Mouse (Mus musculus) layer of hippocampus, adult 2 months (tissue): Measurements from ENCODE around the gene Cdc14b. TPM values are rescaled to one million over a fixed set of nuclear protein-coding genes. Genes with fewer than 3 reads are reported as not detected.
A peak's percentile ranks its signal among the peaks of the same experiment; 100 is the strongest.

Source experiments
- DNase-seq, 2 experiments: peaks; one replicate each; pipeline ENCODE4 v3.0.0; 2022; ENCODE audit warnings: low spot score in 2 of 2
- H3K27ac ChIP-seq: fragments of 200-600 bp; 2 replicates; pipeline ENCODE4 v1.8.1; 2022
- H3K4me3 ChIP-seq: fragments of 200-600 bp; 2 replicates; pipeline ENCODE4 v1.8.1; 2022; ENCODE audit warnings: mild to moderate bottlenecking
- CTCF ChIP-seq: fragments of 200-600 bp; conservative IDR thresholded peaks from 2 replicates; pipeline ENCODE4 v1.8.1; 2022; ENCODE audit warnings: antibody characterized with exemption, mild to moderate bottlenecking, moderate library complexity
- total RNA-seq, 2 experiments: library from RNA; stranded (reverse); gene quantifications; 2 replicates each; pipeline ENCODE4 v1.2.3; 2021

The Cdc14b gene
- total RNA-seq, 2 experiments from 2014 or later, result 9.8 to 14.2 TPM

- no peak for DNase-seq
- H3K4me3 ChIP-seq, result no peak overlapping the region
- H3K27ac ChIP-seq, result no peak overlapping the region
- no peak for TF ChIP-seq CTCF
These were observed 105.3 kb downstream of the Cdc14b start for GRCm38 (mm10) chr13:64169746-64170145.

GRCm38 (mm10) chr13:64163147-64163715, 111.9 kb downstream of the Cdc14b start:
- no peak for DNase-seq

GRCm38 (mm10) chr13:64162626-64163025, 112.5 kb downstream of the Cdc14b start:
- no peak for DNase-seq
- H3K27ac ChIP-seq, result peak overlapping the region; percentile 90
- H3K4me3 ChIP-seq, result peak overlapping the region; percentile 87
- TF ChIP-seq CTCF, result no peak

More at GRCm38 (mm10) chr13:64163147-64163715, 111.9 kb downstream of the Cdc14b start:
- Histone ChIP-seq H3K4me3 (peak overlapping the region; percentile 87), H3K27ac (peak overlapping the region; percentile 90)
- no peak for TF ChIP-seq CTCF

- peak; percentile 22 to 24 for DNase-seq
- Histone ChIP-seq H3K27ac (peak overlapping the region; percentile 90), H3K4me3 (peak overlapping the region; percentile 87)
- TF ChIP-seq CTCF, result no peak
These were observed 113.0 kb downstream of the Cdc14b start for GRCm38 (mm10) chr13:64161916-64162611.

- peak; percentile 99 for DNase-seq
- no peak for TF ChIP-seq CTCF
- Histone ChIP-seq H3K27ac (peak within 1 kb of the TSS; percentile 90), H3K4me3 (peak within 1 kb of the TSS; percentile 87)
These were observed 113.6 kb downstream of the Cdc14b start, which contains the start of gene Habp4 for GRCm38 (mm10) chr13:64161548-64161915. Habp4 (plus strand) TSS chr13:64161824.

GRCm38 (mm10) chr13:64156966-64157365, 118.1 kb downstream of the Cdc14b start:
- no peak overlapping the region for H3K4me3 ChIP-seq
- TF ChIP-seq CTCF, result no peak
- no peak overlapping the region for H3K27ac ChIP-seq
- no peak for DNase-seq

- no peak for DNase-seq
- Histone ChIP-seq H3K4me3 (no peak overlapping the region), H3K27ac (no peak overlapping the region)
- peak; percentile 57 for TF ChIP-seq CTCF
These were observed 119.9 kb downstream of the Cdc14b start for GRCm38 (mm10) chr13:64155171-64155571.

GRCm38 (mm10) chr13:64154651-64155050, 120.4 kb downstream of the Cdc14b start:
- no peak for DNase-seq
- Histone ChIP-seq H3K27ac (no peak overlapping the region), H3K4me3 (no peak overlapping the region)
- TF ChIP-seq CTCF, result no peak

GRCm38 (mm10) chr13:64153751-64154267, 121.3 kb downstream of the Cdc14b start:
- no peak for DNase-seq
- H3K27ac ChIP-seq, result no peak overlapping the region
- peak overlapping the region; percentile 84 for H3K4me3 ChIP-seq
- no peak for TF ChIP-seq CTCF

- DNase-seq, result peak; percentile 93 to 96
- Histone ChIP-seq H3K4me3 (peak within 1 kb of the TSS; percentile 84), H3K27ac (peak within 1 kb of the TSS; percentile 61)
- no peak for TF ChIP-seq CTCF
These were observed 121.9 kb downstream of the Cdc14b start, which contains the start of gene Zfp367 for GRCm38 (mm10) chr13:64153083-64153682. Zfp367 (minus strand) TSS chr13:64153202.

GRCm38 (mm10) chr13:64152671-64153082, 122.4 kb downstream of the Cdc14b start:
- H3K27ac ChIP-seq, result peak overlapping the region; percentile 61
- no peak for TF ChIP-seq CTCF
- DNase-seq, result peak; percentile 15 to 40
- peak overlapping the region; percentile 84 for H3K4me3 ChIP-seq

GRCm38 (mm10) chr13:64152241-64152669, 122.8 kb downstream of the Cdc14b start:
- DNase-seq, result peak; percentile 47 to 67
- H3K27ac ChIP-seq, result peak overlapping the region; percentile 61
- peak overlapping the region; percentile 84 for H3K4me3 ChIP-seq
- TF ChIP-seq CTCF, result no peak

GRCm38 (mm10) chr13:64150121-64150520, 125.0 kb downstream of the Cdc14b start:
- TF ChIP-seq CTCF, result no peak
- Histone ChIP-seq H3K4me3 (no peak overlapping the region), H3K27ac (no peak overlapping the region)
- DNase-seq, result no peak

Other genes starting within 250 kb of the Cdc14b start
- not detected for gene Hsd17b3, start 186.1 kb downstream of the Cdc14b start, total RNA-seq
- gene Slc35d2, start 145.9 kb downstream of the Cdc14b start, total RNA-seq, result 1 to 10 TPM in 1 of 2 experiments, under 1 TPM in 1; 0.69 to 1.1 TPM
- 10 to 100 TPM; 15.9 to 18.7 TPM for gene Zfp367, start 122.1 kb downstream of the Cdc14b start, total RNA-seq
- 100 to 1,000 TPM; 147 to 149 TPM for gene Habp4, start 113.5 kb downstream of the Cdc14b start, total RNA-seq
- 10 to 100 TPM; 15.2 to 16.4 TPM for gene Aaed1, start 37.4 kb upstream of the Cdc14b start, total RNA-seq
- gene Ctsl, start 95.6 kb upstream of the Cdc14b start, total RNA-seq, result 100 to 1,000 TPM; 111 to 113 TPM
- gene Cdk20, start 157.0 kb upstream of the Cdc14b start, total RNA-seq, result 10 to 100 TPM; 10.4 to 12.0 TPM
- not detected for gene Fam240b, start 222.5 kb upstream of the Cdc14b start, total RNA-seq